Comparison of ENCODE assay signal across 24 mouse cellular contexts in the genomic region with DNA sequence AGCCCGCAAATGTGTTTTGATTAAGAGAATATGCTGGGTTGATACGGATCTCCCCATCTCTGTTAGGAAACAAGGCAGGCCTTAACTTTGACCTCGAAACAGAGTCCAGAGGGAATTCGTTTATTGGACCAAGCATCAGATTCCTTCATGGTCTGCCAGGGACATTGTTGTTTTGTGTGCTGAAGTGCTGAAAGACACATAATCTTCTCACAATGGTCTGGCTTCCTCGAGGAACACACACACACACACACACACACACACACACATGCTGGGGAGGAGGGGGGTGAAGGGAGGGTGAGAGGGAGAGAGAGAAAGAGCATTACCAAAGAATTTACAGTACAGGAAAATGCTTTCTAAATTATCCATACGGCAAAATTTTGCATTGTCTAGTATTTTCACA.
A peak's percentile ranks its signal among the peaks of the same experiment; 100 is the strongest.
DNase-seq lines count a peak whose midpoint lies in the region; ATAC-seq lines count a peak whose summit lies in the region.
"Had no signal": no experiment of that assay in that cellular context is flagged by ENCODE, and none has a peak within 500 bp of the region (broad histone marks: within the 10 kb centered on the region; RNA-seq: fewer than 3 reads in every experiment).

No protein-coding gene starts in this region.

- DNase-seq in gastrocnemius, adult 18-20 months (ENCODE audit: low spot score), result peak; percentile 2
- no peak for DNase-seq in gastrocnemius, postnatal 14 days
- DNase-seq in heart, adult 18-20 months, result peak; percentile 2 to 11
- no peak for DNase-seq in heart, embryonic 10.5 days (ENCODE audit: low spot score)
- DNase-seq in midbrain, embryonic 11.5 days (ENCODE audit: low spot score, missing footprints), result peak; percentile 87
- no peak for DNase-seq in midbrain, embryonic 14.5 days
- DNase-seq in skeletal muscle tissue, adult 2 months (ENCODE audit: low read depth, low spot score), result peak; percentile 20
- DNase-seq in kidney, postnatal 36 days, result no peak
- DNase-seq: adrenal gland, postnatal 10 days; cerebellum, adult 11 months; cerebellum, adult 2 months; cerebellum, adult 9-11 months; cerebellum, postnatal 25 days; heart, adult 2 months; heart, postnatal 36 days had no signal

- no peak overlapping the region for H3K27ac ChIP-seq in heart, embryonic 10.5 days
- no peak overlapping the region for H3K27ac ChIP-seq in midbrain, embryonic 11.5 days (ENCODE audit: low read depth, low read length)
- H3K27ac ChIP-seq in midbrain, embryonic 14.5 days (replicated peaks; ENCODE audit: low read depth, low read length), result no peak overlapping the region
- H3K27ac ChIP-seq: embryonic facial prominence, embryonic 13.5 days; forebrain, embryonic 10.5 days; forebrain, embryonic 13.5 days; heart, adult 2 months; hindbrain, embryonic 10.5 days; hindbrain, embryonic 15.5 days had no signal

- no peak overlapping the region for H3K4me3 ChIP-seq in heart, embryonic 10.5 days
- no peak overlapping the region for H3K4me3 ChIP-seq in midbrain, embryonic 11.5 days (ENCODE audit: low read depth, low read length)
- H3K4me3 ChIP-seq in midbrain, embryonic 14.5 days (replicated peaks; ENCODE audit: low read depth, low read length), result no peak overlapping the region
- H3K4me3 ChIP-seq: embryonic facial prominence, embryonic 13.5 days; forebrain, embryonic 10.5 days; forebrain, embryonic 13.5 days; heart, adult 2 months; hindbrain, embryonic 10.5 days; hindbrain, embryonic 15.5 days had no signal

- intact Hi-C loops in gastrocnemius, postnatal 14 days (cut with DNase I; ENCODE audit: low total_unique reads), result no loop called here

- H3K27me3 ChIP-seq in heart, embryonic 10.5 days (ENCODE audit: insufficient read depth, poor library complexity, severe bottlenecking), result no peaks in the 10 kb centered on the region
- no peaks in the 10 kb centered on the region for H3K27me3 ChIP-seq in midbrain, embryonic 11.5 days (ENCODE audit: control insufficient read depth, insufficient read depth, low read length)
- H3K27me3 ChIP-seq in midbrain, embryonic 14.5 days (ENCODE audit: control insufficient read depth, insufficient read depth, low read length), result no peaks in the 10 kb centered on the region
- H3K27me3 ChIP-seq: embryonic facial prominence, embryonic 13.5 days; forebrain, embryonic 13.5 days; hindbrain, embryonic 15.5 days had no signal

- H3K36me3 ChIP-seq in heart, embryonic 10.5 days, result no peaks in the 10 kb centered on the region
- H3K36me3 ChIP-seq in midbrain, embryonic 11.5 days (ENCODE audit: control insufficient read depth, insufficient read depth, low read length), result no peaks in the 10 kb centered on the region
- H3K36me3 ChIP-seq in midbrain, embryonic 14.5 days (ENCODE audit: control insufficient read depth, insufficient read depth, low read length), result no peaks in the 10 kb centered on the region
- H3K36me3 ChIP-seq: embryonic facial prominence, embryonic 13.5 days; forebrain, embryonic 10.5 days; hindbrain, embryonic 10.5 days; hindbrain, embryonic 15.5 days had no signal

- H3K9me3 ChIP-seq in heart, embryonic 10.5 days, result no peaks in the 10 kb centered on the region
- no peaks in the 10 kb centered on the region for H3K9me3 ChIP-seq in midbrain, embryonic 11.5 days (ENCODE audit: control insufficient read depth, low read length)
- no peaks in the 10 kb centered on the region for H3K9me3 ChIP-seq in midbrain, embryonic 14.5 days (ENCODE audit: control insufficient read depth, low read length)
- H3K9me3 ChIP-seq: embryonic facial prominence, embryonic 13.5 days; forebrain, embryonic 10.5 days; forebrain, embryonic 13.5 days; hindbrain, embryonic 10.5 days; hindbrain, embryonic 15.5 days had no signal

- no peak overlapping the region for H3K9ac ChIP-seq in midbrain, embryonic 11.5 days (ENCODE audit: low read length)
- no peak overlapping the region for H3K9ac ChIP-seq in midbrain, embryonic 14.5 days (replicated peaks; ENCODE audit: low read length)
- H3K9ac ChIP-seq: embryonic facial prominence, embryonic 13.5 days; forebrain, embryonic 13.5 days; hindbrain, embryonic 15.5 days had no signal

- H3K4me2 ChIP-seq in midbrain, embryonic 11.5 days, result no peak overlapping the region
- no peak overlapping the region for H3K4me2 ChIP-seq in midbrain, embryonic 14.5 days (ENCODE audit: low read length)
- H3K4me2 ChIP-seq: embryonic facial prominence, embryonic 13.5 days; forebrain, embryonic 13.5 days; heart, embryonic 11.5 days; hindbrain, embryonic 15.5 days had no signal

- WGBS in heart, embryonic 10.5 days, result 68% methylated on average over 6 of the region's 6 CpGs
- WGBS in midbrain, embryonic 11.5 days, result 50% methylated on average over 6 of the region's 6 CpGs
- 38% methylated on average over 6 of the region's 6 CpGs for WGBS in midbrain, embryonic 14.5 days

- H3K4me1 ChIP-seq in heart, embryonic 10.5 days, result no peaks in the 10 kb centered on the region
- peaks cover 5% of the 10 kb centered on the region for H3K4me1 ChIP-seq in midbrain, embryonic 11.5 days (ENCODE audit: control insufficient read depth, insufficient read depth, low read length)
- H3K4me1 ChIP-seq in midbrain, embryonic 14.5 days (ENCODE audit: control insufficient read depth, insufficient read depth, low read length), result no peaks in the 10 kb centered on the region
- H3K4me1 ChIP-seq: forebrain, embryonic 13.5 days; hindbrain, embryonic 15.5 days had no signal

- peak; percentile 60 for ATAC-seq in midbrain, embryonic 11.5 days (ENCODE audit: low FRiP score)
- no peak for ATAC-seq in midbrain, embryonic 14.5 days (ENCODE audit: low FRiP score, low TSS enrichment)
- ATAC-seq: CD4-positive, CD25-positive, alpha-beta regulatory T cell, adult 4 months; forebrain, embryonic 13.5 days; forebrain, embryonic 16.5 days; intestine, postnatal 0 days had no signal

Comparison
In these comparisons a context has a peak if more than half of its experiments do, and no peak if none do; other contexts are left out.
1. DNase-seq: peak in gastrocnemius, adult 18-20 months (single experiment), heart, adult 18-20 months (2 of 2), midbrain, embryonic 11.5 days (single experiment) and skeletal muscle tissue, adult 2 months (single experiment); none in gastrocnemius, postnatal 14 days (single experiment), heart, embryonic 10.5 days (single experiment), midbrain, embryonic 14.5 days (single experiment) and kidney, postnatal 36 days (0 of 2).